Mouse (Mus musculus) limb, embryonic 13.5 days (tissue): ENCODE data around the gene Rpl7a. TPM values are rescaled to one million over a fixed set of nuclear protein-coding genes. Genes with fewer than 3 reads are reported as not detected.
A peak's percentile ranks its signal among the peaks of the same experiment; 100 is the strongest.

Experiments
- ATAC-seq: fragments of 200-750 bp; cut with Nextera tagmentation; 2 replicates; pipeline ENCODE4 v1.8.0; 2017; ENCODE audit warnings: low read depth, moderate number of reproducible peaks, moderate TSS enrichment; ENCODE audit not compliant: low FRiP score
- H3K27ac ChIP-seq: fragments of 300-500 bp; sonication (generic); 2 replicates; pipeline ENCODE4 v1.5.1; 2015; ENCODE audit warnings: inconsistent platforms, mild to moderate bottlenecking, moderate library complexity
- H3K27me3 ChIP-seq: fragments of 300-500 bp; sonication (generic); 2 replicates; pipeline ENCODE4 v1.6.1; 2015; ENCODE audit warnings: mild to moderate bottlenecking, inconsistent platforms
- H3K36me3 ChIP-seq: fragments of 300-500 bp; sonication (generic); 2 replicates; pipeline ENCODE4 v1.6.1; 2015; ENCODE audit warnings: inconsistent platforms, mild to moderate bottlenecking, moderate library complexity
- H3K4me1 ChIP-seq: fragments of 300-500 bp; sonication (generic); 2 replicates; pipeline ENCODE4 v1.6.1; 2015; ENCODE audit warnings: inconsistent platforms
- H3K4me2 ChIP-seq: fragments of 300-500 bp; sonication (generic); replicated peaks from 2 replicates; pipeline ENCODE4 v1.6.1; 2015; ENCODE audit warnings: inconsistent platforms, mild to moderate bottlenecking, moderate library complexity
- H3K4me3 ChIP-seq: fragments of 300-500 bp; sonication (generic); 2 replicates; pipeline ENCODE4 v1.5.1; 2015; ENCODE audit warnings: moderate library complexity, mild to moderate bottlenecking, inconsistent platforms
- H3K9ac ChIP-seq: fragments of 300-500 bp; sonication (generic); 2 replicates; pipeline ENCODE4 v1.6.1; 2015; ENCODE audit warnings: mild to moderate bottlenecking, inconsistent platforms
- H3K9me3 ChIP-seq: fragments of 300-500 bp; sonication (generic); 2 replicates; pipeline ENCODE4 v1.6.1; 2016; ENCODE audit warnings: inconsistent platforms
- WGBS: fragments of 180-500 bp; shearing (Covaris S2); methylation state at CpG from one replicate; pipeline ENCODE4 v1.1.7; 2015; 5-methylcytosine and 5-hydroxymethylcytosine counted together
- polyA plus RNA-seq: library from polyadenylated mRNA; unstranded; fragments of >200 nt; fragmentation: Nextera tagmentation; extraction: Ambion mirVana; gene quantifications from 2 replicates; pipeline ENCODE4 v1.2.1, GENCODE M21; 2015

Rpl7a gene
- polyA plus RNA-seq, 1 experiment from 2014 or later, result 647 TPM

DNA sequence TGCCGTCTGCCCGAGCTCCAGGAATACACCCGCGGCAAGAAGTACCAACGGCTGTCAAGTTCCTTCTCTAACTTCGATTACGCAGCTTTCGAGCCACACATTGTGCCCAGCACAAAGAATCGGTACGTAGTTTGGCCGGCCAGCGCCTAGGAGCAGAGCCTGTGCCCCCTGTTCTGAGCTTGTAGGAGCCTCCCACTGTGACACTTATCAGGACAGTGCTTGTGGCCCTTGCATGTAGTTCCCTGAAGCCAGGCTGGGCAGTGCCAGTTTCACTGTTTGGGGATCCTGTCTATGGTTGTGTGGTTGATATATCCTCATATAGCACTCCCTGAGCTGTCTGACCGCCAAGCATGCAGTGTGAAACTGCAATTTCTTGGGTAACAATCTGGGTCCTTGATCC lies 6.2 kb downstream of the Rpl7a start:
- H3K9ac ChIP-seq, result peak overlapping the region; percentile 87
- H3K4me3 ChIP-seq, result peak overlapping the region; percentile 68
- H3K27ac ChIP-seq, result peak overlapping the region; percentile 69; the same call in 1 of the 2 replicates
- no peaks in the 10 kb centered on the region for H3K27me3 ChIP-seq
- peak overlapping the region; percentile 98 for H3K4me2 ChIP-seq
- peaks cover 45% of the 10 kb centered on the region for H3K4me1 ChIP-seq
- H3K9me3 ChIP-seq, result no peaks in the 10 kb centered on the region
- H3K36me3 ChIP-seq, result peaks cover 70% of the 10 kb centered on the region
- no peak for ATAC-seq
- WGBS, result 2% methylated on average over 13 of the region's 13 CpGs

DNA sequence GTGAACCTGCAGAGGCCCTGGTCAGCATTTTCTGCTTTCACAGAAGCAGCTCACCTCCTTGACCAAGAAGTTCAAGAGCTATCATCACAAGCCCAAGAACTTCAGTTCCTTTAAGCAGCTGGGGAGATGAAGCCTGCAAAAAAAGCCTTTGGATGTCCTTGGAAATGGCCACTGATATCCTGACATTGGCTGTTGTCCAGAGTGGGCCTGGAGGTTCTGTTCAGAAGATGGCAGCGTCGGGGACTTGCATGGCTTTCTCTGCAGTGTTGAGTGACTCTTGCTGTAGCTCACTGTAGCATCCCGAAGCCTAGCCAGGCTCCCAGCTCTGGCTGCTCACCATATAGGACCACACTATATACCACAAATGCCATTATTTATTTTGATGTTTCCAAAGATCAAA lies 9.1 kb downstream of the Rpl7a start:
- H3K27me3 ChIP-seq, result no peaks in the 10 kb centered on the region
- H3K9me3 ChIP-seq, result no peaks in the 10 kb centered on the region
- 85% methylated on average over 3 of the region's 3 CpGs for WGBS
- H3K27ac ChIP-seq, result no peak overlapping the region
- no peak overlapping the region for H3K4me3 ChIP-seq
- ATAC-seq, result no peak
- peaks cover 70% of the 10 kb centered on the region for H3K36me3 ChIP-seq
- H3K4me1 ChIP-seq, result peaks cover 29% of the 10 kb centered on the region
- no peak overlapping the region for H3K4me2 ChIP-seq
- H3K9ac ChIP-seq, result no peak overlapping the region

DNA sequence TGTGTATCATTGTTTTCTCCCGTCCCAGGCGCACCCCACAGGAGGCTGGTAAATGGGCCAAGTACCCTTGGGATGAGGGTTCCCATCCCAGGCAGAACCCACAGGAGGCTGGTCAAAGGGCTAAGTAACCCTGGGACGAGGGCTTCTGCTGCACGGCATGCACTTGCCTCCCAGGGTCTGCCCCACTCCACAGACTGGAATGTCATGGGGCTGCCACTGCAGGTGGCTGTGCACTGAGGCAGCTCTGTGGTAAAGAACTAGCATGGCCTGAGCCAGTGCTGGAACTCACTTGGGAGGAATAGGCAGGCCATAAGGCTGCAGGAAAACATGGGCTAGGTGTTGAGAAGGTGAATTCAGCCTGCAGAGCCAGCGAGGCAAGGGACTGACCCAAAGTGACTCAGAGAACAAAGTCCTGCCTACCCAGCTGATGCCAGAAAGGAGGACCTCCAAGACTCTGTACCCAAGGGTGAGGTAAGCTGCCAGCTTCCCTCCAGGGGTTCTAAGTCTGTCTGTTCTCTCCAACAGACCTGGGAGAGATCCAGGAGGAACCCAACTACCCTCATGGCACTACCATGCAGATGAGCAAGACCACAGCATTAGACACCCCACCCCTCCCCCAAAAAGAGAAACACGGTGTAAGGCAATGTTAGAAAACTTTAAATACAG lies 9.8 kb downstream of the Rpl7a start:
- 85% methylated on average over 6 of the region's 6 CpGs for WGBS
- no peak overlapping the region for H3K4me3 ChIP-seq
- no peak overlapping the region; the same call in 1 of the 2 replicates for H3K27ac ChIP-seq
- H3K27me3 ChIP-seq, result no peaks in the 10 kb centered on the region
- no peak for ATAC-seq
- H3K9me3 ChIP-seq, result no peaks in the 10 kb centered on the region
- H3K9ac ChIP-seq, result no peak overlapping the region
- H3K4me1 ChIP-seq, result peaks cover 23% of the 10 kb centered on the region
- peaks cover 76% of the 10 kb centered on the region for H3K36me3 ChIP-seq
- no peak overlapping the region for H3K4me2 ChIP-seq

DNA sequence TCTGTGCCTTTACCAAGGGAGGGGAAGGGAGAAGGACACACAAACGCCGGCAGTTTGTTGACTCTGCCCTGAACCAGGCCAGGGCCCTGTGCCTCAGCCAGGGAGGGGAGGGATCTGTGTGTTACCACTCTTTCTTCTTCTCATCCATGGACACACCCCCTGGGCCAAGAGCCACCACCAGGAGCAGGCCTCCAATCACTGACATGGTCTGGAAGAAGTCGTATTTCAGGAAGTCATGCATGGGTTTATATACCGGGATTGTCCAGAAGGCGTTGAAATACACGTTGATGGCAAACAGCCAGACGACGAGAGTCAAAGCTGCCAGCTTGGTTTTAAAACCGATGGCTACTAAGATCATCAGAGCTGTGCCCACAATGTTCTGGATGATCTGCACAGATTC lies 11.2 kb downstream of the Rpl7a start:
- peaks cover 15% of the 10 kb centered on the region for H3K4me1 ChIP-seq
- H3K4me3 ChIP-seq, result no peak overlapping the region
- no peaks in the 10 kb centered on the region for H3K9me3 ChIP-seq
- no peak for ATAC-seq
- no peak overlapping the region for H3K9ac ChIP-seq
- H3K27ac ChIP-seq, result no peak overlapping the region
- no peaks in the 10 kb centered on the region for H3K27me3 ChIP-seq
- WGBS, result 70% methylated on average over 9 of the region's 9 CpGs
- H3K4me2 ChIP-seq, result no peak overlapping the region
- peaks cover 91% of the 10 kb centered on the region for H3K36me3 ChIP-seq

DNA sequence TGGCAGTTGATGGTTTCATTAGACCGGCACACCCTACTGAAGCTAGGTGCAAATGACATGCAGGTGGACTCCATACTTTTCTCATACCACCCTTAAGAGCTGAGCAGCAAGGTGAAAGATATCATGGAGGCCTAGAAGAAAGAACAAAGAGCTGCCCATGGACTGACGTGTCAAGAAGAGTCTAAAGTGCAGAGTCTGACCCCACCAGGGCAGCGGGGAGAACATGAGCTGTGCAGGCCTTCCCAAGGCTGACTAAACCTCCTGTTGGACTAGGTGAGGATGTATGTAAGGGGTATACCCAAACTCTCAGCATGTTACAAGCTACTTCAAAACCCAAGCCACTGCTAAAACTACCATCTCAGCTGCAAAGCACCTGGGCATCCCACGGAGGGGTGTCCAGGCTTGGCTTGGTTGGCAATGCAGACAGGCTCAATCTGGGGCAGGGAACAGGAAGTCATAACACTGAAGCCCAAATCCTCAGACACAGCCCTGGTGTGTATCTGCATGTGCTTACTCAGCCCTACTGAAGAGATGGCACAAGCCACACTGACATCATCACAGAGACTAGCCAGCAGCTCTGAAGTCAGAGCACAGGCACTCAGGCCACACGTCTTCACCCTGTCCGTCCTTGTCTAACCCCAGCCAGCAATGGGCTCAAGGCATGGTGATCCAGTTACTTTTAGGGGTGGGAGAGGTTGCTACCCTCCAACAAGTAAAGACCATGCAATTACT lies 17.3 kb downstream of the Rpl7a start:
- Histone ChIP-seq H3K27me3 (no peaks in the 10 kb centered on the region), H3K36me3 (peaks cover 87% of the 10 kb centered on the region), H3K4me2 (no peak overlapping the region), H3K9me3 (no peaks in the 10 kb centered on the region), H3K4me1 (peaks cover 42% of the 10 kb centered on the region), H3K4me3 (no peak overlapping the region), H3K9ac (peak overlapping the region; percentile 15; the same call in 1 of the 2 replicates), H3K27ac (no peak overlapping the region)
- WGBS, result 90% methylated on average over 6 of the region's 6 CpGs
- no peak for ATAC-seq

DNA sequence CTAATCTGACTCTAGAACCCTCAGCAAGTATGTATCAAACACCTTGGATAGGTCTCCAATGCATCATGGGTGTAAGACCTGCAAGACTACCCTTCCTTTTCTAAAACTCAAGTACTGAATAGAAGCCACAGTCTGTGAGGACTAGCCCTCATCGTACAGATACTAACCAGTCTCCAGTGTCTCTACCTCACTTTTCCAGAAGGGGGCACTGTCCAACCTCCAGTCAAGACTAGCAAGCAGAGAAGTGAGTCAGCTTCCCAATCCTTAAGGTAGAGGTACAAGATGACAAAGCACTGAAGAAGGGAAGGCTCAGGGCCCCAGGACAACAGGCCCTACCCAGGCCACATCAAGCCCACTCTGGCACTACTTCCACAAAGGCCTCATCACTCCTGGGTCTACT lies 19.8 kb downstream of the Rpl7a start:
- 40% methylated on average over 1 of the region's 1 CpGs for WGBS
- Histone ChIP-seq H3K27me3 (no peaks in the 10 kb centered on the region), H3K36me3 (peaks cover 62% of the 10 kb centered on the region), H3K27ac (no peak overlapping the region), H3K9me3 (no peaks in the 10 kb centered on the region), H3K9ac (no peak overlapping the region; the same call in 1 of the 2 replicates), H3K4me1 (peaks cover 42% of the 10 kb centered on the region), H3K4me2 (no peak overlapping the region), H3K4me3 (no peak overlapping the region)
- ATAC-seq, result no peak

DNA sequence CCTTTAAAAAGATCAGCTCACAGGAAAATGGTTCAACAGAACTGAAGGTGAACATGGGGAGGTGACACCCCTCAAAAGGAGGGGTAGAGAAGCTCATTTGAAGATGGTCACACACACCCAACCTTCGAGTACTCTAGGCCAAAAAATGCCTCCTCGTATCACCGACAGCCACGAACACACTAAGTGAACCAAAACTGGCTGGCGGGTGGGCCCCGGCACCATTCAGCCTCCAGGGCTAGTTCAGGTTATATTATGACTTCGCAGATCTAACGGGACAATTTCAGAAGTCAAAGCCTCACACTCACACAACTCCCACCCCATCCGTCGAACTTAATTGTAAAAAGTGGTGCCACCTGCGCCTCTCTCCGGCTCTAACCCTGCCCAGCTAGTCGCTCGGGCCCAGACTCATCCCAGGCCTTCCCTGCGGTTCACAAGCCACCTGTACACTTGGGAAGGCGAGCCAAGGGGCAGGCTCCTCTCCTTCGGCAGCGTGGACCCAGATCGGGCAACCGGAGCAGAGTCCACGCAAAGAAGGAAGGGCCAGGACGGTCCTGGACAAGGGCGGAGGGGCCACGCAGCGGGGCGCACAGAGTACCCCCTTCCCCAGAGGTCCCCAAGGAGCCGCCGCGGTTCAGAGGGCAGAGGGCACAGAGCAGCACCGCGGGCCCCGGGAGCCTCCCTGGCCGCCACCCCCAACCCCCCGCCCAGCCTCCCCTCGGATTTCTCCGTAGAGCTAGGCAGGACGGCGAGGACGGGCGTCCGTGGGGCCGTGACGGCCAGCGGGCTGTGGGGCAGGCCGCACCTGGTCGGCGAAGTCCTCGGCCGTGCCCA lies 22.1 kb downstream of the Rpl7a start:
- H3K27ac ChIP-seq, result peak overlapping the region; percentile 91
- H3K36me3 ChIP-seq, result peaks cover 41% of the 10 kb centered on the region
- peak overlapping the region; percentile 97 for H3K4me3 ChIP-seq
- ATAC-seq, result peak; percentile 58
- H3K4me2 ChIP-seq, result peak overlapping the region; percentile 82
- no peaks in the 10 kb centered on the region for H3K9me3 ChIP-seq
- 1% methylated on average over 49 of the region's 49 CpGs for WGBS
- H3K27me3 ChIP-seq, result no peaks in the 10 kb centered on the region
- peak overlapping the region; percentile 100 for H3K9ac ChIP-seq
- peaks cover 41% of the 10 kb centered on the region for H3K4me1 ChIP-seq

DNA sequence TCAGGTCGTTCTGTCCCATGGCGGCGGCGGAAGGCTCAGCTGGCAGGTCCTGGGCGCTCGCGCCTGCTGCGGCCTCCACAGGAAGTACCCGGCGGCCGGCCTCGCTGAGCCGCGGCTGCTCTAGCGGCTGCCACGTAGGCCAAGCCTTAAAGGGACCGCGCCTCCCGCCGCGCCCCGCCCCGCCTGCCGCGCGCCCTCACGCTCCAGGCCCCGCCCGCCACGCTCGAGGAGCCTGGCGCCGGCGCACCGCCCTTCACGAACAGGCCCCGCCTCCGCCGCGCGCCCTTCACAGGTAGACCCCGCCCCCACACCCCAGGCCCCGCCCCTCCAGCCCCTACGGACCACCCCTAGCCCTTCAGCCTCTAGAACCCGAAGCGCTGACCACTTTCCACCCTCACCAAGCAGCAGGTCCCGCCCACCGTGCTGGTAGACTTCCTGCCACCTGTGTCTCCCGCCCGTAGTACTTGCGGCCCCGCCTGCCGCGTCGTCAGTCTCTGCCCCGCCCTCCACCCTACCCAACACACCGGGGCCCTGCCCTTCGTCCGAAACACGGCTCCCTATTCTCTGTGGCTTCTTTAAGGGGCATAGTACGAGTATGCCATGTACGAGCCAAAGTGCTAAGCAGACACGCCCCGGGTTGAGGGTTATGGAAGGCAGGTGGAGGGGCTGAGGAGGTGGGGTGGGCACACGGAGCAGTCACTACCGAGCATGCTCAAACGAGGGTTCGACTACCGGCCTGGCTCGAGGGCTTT lies 22.9 kb downstream of the Rpl7a start, which contains the start of the genes Surf4 and Stkld1:
Gene Surf4 (minus strand): TSS at position 625 of the 752 bp plus-strand sequence.
Gene Stkld1 (plus strand): TSS at position 744 of the 752 bp plus-strand sequence.
- H3K36me3 ChIP-seq, result peaks cover 33% of the 10 kb centered on the region
- no peaks in the 10 kb centered on the region for H3K9me3 ChIP-seq
- peak within 1 kb of the TSS; percentile 97 for H3K4me3 ChIP-seq
- H3K27me3 ChIP-seq, result no peaks in the 10 kb centered on the region
- peak within 1 kb of the TSS; percentile 91 for H3K27ac ChIP-seq
- under 1% methylated on average over 58 of the region's 70 CpGs for WGBS
- peak; percentile 94 for ATAC-seq
- peak within 1 kb of the TSS; percentile 100 for H3K9ac ChIP-seq
- H3K4me2 ChIP-seq, result peak within 1 kb of the TSS; percentile 82
- peaks cover 36% of the 10 kb centered on the region for H3K4me1 ChIP-seq

DNA sequence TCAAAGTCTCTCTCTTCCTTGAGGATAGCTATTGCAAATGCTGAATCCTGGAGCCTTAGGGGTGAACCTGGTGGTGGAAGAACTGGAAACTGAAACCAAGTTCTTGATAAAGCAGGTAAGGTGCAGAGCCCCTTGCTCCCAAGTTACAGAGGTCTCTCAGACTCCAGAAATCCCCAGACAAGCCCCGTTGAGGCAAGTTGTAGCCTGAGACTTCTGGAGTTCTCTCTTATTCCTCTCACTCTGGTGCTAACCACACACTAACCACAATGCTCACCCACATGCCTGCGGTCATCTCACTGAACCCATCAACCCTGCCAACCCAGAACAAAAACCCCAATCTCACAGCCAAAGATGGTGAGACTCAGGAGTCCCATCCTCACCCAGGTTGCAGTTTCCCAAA lies 24.7 kb downstream of the Rpl7a start:
- H3K4me3 ChIP-seq, result no peak overlapping the region
- no peak overlapping the region for H3K9ac ChIP-seq
- 89% methylated on average over 2 of the region's 2 CpGs for WGBS
- H3K27ac ChIP-seq, result no peak overlapping the region
- H3K27me3 ChIP-seq, result no peaks in the 10 kb centered on the region
- H3K4me1 ChIP-seq, result peaks cover 22% of the 10 kb centered on the region
- H3K9me3 ChIP-seq, result no peaks in the 10 kb centered on the region
- no peak for ATAC-seq
- H3K4me2 ChIP-seq, result no peak overlapping the region
- peaks cover 15% of the 10 kb centered on the region for H3K36me3 ChIP-seq

DNA sequence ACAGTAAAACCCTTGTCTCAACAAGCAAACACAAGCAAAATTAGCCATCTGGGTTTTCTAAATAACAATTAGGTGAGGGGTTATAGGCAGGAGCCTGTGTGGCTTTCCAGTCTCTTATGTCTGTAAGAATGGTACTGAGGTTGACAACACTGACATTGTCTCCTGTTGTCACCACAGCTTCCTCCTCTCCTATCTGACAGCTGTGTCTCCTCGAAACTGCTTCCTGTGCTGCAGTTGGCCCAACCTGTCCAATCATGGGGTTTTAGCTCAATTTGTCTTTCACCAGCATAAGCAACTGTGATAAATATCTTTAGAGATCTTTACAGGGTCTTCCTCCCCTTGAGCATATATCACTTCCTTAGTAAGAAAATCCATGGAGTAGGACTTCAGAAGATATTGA lies 25.9 kb downstream of the Rpl7a start:
- 73% methylated on average over 1 of the region's 1 CpGs for WGBS
- no peak overlapping the region for H3K27ac ChIP-seq
- H3K36me3 ChIP-seq, result peaks cover 4% of the 10 kb centered on the region
- no peak overlapping the region; the same call in 1 of the 2 replicates for H3K9ac ChIP-seq
- ATAC-seq, result no peak
- H3K27me3 ChIP-seq, result no peaks in the 10 kb centered on the region
- peaks cover 10% of the 10 kb centered on the region for H3K4me1 ChIP-seq
- H3K9me3 ChIP-seq, result no peaks in the 10 kb centered on the region
- no peak overlapping the region for H3K4me3 ChIP-seq
- no peak overlapping the region for H3K4me2 ChIP-seq

DNA sequence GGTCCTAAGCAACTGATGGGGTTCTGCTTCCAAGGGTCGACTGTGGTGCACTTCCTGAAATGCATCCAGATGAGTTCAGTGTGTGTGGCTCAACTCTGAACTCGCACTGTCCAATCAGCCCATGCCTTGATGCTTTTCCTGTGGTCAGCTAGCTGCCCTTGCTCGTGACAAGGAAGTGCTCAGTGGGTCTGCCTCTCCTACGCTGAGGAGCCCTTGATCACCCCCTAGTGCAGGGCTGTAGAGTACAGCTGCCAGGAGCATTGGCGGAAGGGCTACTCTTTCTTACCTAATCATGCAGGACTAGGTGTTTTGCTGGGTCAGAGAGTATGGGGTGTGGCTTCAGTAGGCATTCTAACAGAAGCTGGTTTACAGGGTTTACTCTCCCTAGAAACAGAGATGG lies 31.0 kb downstream of the Rpl7a start:
- no peak overlapping the region for H3K9ac ChIP-seq
- WGBS, result 47% methylated on average over 5 of the region's 5 CpGs

More for the DNA sequence above, 31.0 kb downstream of the Rpl7a start:
- Histone ChIP-seq H3K4me1 (no peaks in the 10 kb centered on the region), H3K4me3 (no peak overlapping the region), H3K27ac (no peak overlapping the region), H3K4me2 (no peak overlapping the region), H3K9me3 (no peaks in the 10 kb centered on the region), H3K36me3 (0 out of 2 replicates have a peak, but pooled peaks cover 3% of the 10 kb centered on the region), H3K27me3 (no peaks in the 10 kb centered on the region)
- no peak for ATAC-seq
